Mouse (Mus musculus): ENCODE results near the gene Anapc7. TPM values are rescaled to one million over a fixed set of nuclear protein-coding genes. Genes with fewer than 3 reads are reported as not detected.

The Anapc7 gene
- polyA plus RNA-seq, 2 experiments = 9.0 to 13.2 TPM

DNA sequence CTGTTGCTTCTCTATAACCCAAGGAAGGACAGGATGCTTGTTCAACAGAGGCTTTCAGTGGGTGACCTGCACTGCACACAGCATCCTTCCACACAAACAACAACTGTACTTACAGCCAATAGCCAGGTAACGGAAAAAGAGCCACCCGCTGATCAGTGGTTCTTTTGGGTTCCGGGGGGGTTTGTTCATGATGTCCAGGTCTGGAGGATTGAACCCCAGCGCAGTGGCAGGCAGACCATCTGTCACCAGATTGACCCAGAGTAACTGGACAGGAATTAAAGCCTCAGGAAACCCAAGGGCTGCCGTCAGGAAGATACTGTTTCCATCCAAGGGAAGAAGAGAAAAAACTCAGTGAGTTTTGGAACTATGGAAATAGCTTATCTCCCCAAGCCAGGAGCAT lies 37.8 kb downstream of the Anapc7 start:
- Histone ChIP-seq H3K4me1 (replicated peaks; ENCODE audit: control insufficient read depth in 2 of 2, insufficient read depth in 2 of 2, low read length in 1 of 2) (no peaks in the 10 kb centered on the region), H3K27me3 (ENCODE audit: control insufficient read depth, insufficient read depth, low read length) (no peaks in the 10 kb centered on the region), H3K4me3 (ENCODE audit: insufficient read depth in 1 of 2, low read depth in 2 of 2, low read length in 2 of 2) (no peak overlapping the region), H3K9ac (replicated peaks) (no peak overlapping the region), H3K9me3 (ENCODE audit: control insufficient read depth, low read length) (no peaks in the 10 kb centered on the region), H3K27ac (no peak overlapping the region), H3K4me2 (ENCODE audit: low read depth) (no peak overlapping the region), H3K36me3 (replicated peaks; ENCODE audit: control insufficient read depth, insufficient read depth, low read depth) (peaks cover 99% of the 10 kb centered on the region)
- DNase-seq (ENCODE audit: low read depth in 3 of 3, low spot score in 3 of 3) (no peak), ATAC-seq (ENCODE audit: insufficient read depth) (no peak)
- WGBS (ENCODE audit: insufficient replicate concordance) = 87% methylated on average over 5 of the region's 5 CpGs
- TF ChIP-seq CTCF (IDR thresholded peaks at IDR 0.05; ENCODE audit: low read depth) (no peak), EP300 (IDR thresholded peaks at IDR 0.05; ENCODE audit: low read depth) (no peak)

GRCm38 (mm10) chr5:122460656-122461055 lies 39.2 kb downstream of the Anapc7 start:
- Histone ChIP-seq H3K9me3 (ENCODE audit: control insufficient read depth, low read length) (no peaks in the 10 kb centered on the region), H3K4me3 (ENCODE audit: insufficient read depth in 1 of 2, low read depth in 2 of 2, low read length in 2 of 2) (no peak overlapping the region), H3K9ac (replicated peaks) (no peak overlapping the region), H3K27ac (no peak overlapping the region), H3K4me2 (ENCODE audit: low read depth) (no peak overlapping the region), H3K27me3 (ENCODE audit: control insufficient read depth, insufficient read depth, low read length) (no peaks in the 10 kb centered on the region), H3K36me3 (replicated peaks; ENCODE audit: control insufficient read depth, insufficient read depth, low read depth) (peaks cover 99% of the 10 kb centered on the region), H3K4me1 (replicated peaks; ENCODE audit: control insufficient read depth in 2 of 2, insufficient read depth in 2 of 2, low read length in 1 of 2) (no peaks in the 10 kb centered on the region)
- no peak for DNase-seq (ENCODE audit: low read depth in 3 of 3, low spot score in 3 of 3)
- no peak for ATAC-seq (ENCODE audit: insufficient read depth)
- TF ChIP-seq EP300 (IDR thresholded peaks at IDR 0.05; ENCODE audit: low read depth) (no peak), CTCF (IDR thresholded peaks at IDR 0.05; ENCODE audit: low read depth) (no peak)
- WGBS (ENCODE audit: insufficient replicate concordance) = 87% methylated on average over 11 of the region's 11 CpGs

GRCm38 (mm10) chr5:122461431-122461830 lies 39.9 kb downstream of the Anapc7 start:
- DNase-seq (ENCODE audit: low read depth in 3 of 3, low spot score in 3 of 3) = no peak
- TF ChIP-seq EP300 (IDR thresholded peaks at IDR 0.05; ENCODE audit: low read depth) (no peak), CTCF (IDR thresholded peaks at IDR 0.05; ENCODE audit: low read depth) (no peak)
- Histone ChIP-seq H3K4me2 (ENCODE audit: low read depth) (no peak overlapping the region), H3K27ac (no peak overlapping the region), H3K27me3 (ENCODE audit: control insufficient read depth, insufficient read depth, low read length) (no peaks in the 10 kb centered on the region), H3K9me3 (ENCODE audit: control insufficient read depth, low read length) (no peaks in the 10 kb centered on the region), H3K9ac (replicated peaks) (no peak overlapping the region), H3K4me3 (ENCODE audit: insufficient read depth in 1 of 2, low read depth in 2 of 2, low read length in 2 of 2) (no peak overlapping the region), H3K4me1 (replicated peaks; ENCODE audit: control insufficient read depth in 2 of 2, insufficient read depth in 2 of 2, low read length in 1 of 2) (no peaks in the 10 kb centered on the region), H3K36me3 (replicated peaks; ENCODE audit: control insufficient read depth, insufficient read depth, low read depth) (peaks cover 100% of the 10 kb centered on the region)
- ATAC-seq (ENCODE audit: insufficient read depth) = no peak
- WGBS (ENCODE audit: insufficient replicate concordance) = 79% methylated on average over 9 of the region's 9 CpGs

GRCm38 (mm10) chr5:122471658-122472057 lies 50.2 kb downstream of the Anapc7 start:
- peaks cover 85% of the 10 kb centered on the region for H3K36me3 ChIP-seq (replicated peaks; ENCODE audit: control insufficient read depth, insufficient read depth, low read depth)
- no peak overlapping the region for H3K4me2 ChIP-seq (ENCODE audit: low read depth)
- H3K9ac ChIP-seq (replicated peaks) = no peak overlapping the region
- DNase-seq (ENCODE audit: low read depth in 3 of 3, low spot score in 3 of 3) = no peak
- no peak for ATAC-seq (ENCODE audit: insufficient read depth)
- no peak overlapping the region for H3K4me3 ChIP-seq (ENCODE audit: insufficient read depth in 1 of 2, low read depth in 2 of 2, low read length in 2 of 2)
- WGBS (ENCODE audit: insufficient replicate concordance) = 81% methylated on average over 5 of the region's 5 CpGs
- no peaks in the 10 kb centered on the region for H3K4me1 ChIP-seq (replicated peaks; ENCODE audit: control insufficient read depth in 2 of 2, insufficient read depth in 2 of 2, low read length in 1 of 2)
- H3K27me3 ChIP-seq (ENCODE audit: control insufficient read depth, insufficient read depth, low read length) = no peaks in the 10 kb centered on the region
- no peak overlapping the region for H3K27ac ChIP-seq
- no peak for TF ChIP-seq CTCF (IDR thresholded peaks at IDR 0.05; ENCODE audit: low read depth)
- no peaks in the 10 kb centered on the region for H3K9me3 ChIP-seq (ENCODE audit: control insufficient read depth, low read length)

DNA sequence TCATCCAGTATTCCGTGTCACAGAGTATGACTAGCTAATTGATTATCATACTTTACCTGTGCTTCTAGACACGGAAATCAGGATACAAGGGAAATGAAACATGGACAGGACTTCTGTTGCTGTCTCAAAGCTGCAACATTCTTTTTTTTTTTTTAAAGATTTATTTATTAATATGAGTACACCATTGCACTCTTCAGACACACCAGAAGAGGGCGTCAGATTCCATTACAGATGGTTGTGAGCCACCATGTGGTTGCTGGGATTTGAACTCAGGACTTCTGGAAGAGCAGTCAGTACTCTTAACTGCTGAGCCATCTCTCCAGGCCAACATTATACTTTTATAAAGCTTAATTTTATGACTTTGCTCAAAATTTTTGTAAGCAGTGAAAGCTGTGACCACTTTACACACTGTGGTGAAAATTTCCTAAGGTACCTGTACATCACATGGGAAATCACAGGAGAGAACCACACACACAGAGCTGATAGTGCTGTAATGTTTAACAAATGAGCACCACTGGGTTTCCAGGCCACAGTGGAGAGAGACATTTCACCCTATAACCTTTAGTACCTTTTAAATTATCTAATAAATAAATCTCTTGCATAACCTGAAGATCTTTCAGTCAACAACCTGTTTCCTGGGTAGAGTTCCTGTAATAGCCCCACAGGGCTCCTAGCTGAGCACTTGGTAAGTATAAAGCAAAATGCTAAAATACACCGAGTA lies 53.3 kb downstream of the Anapc7 start:
- peaks cover 77% of the 10 kb centered on the region for H3K36me3 ChIP-seq (replicated peaks; ENCODE audit: control insufficient read depth, insufficient read depth, low read depth)
- no peak overlapping the region for H3K4me3 ChIP-seq (ENCODE audit: insufficient read depth in 1 of 2, low read depth in 2 of 2, low read length in 2 of 2)
- WGBS (ENCODE audit: insufficient replicate concordance) = 70% methylated on average over 4 of the region's 4 CpGs
- no peaks in the 10 kb centered on the region for H3K27me3 ChIP-seq (ENCODE audit: control insufficient read depth, insufficient read depth, low read length)
- ATAC-seq (ENCODE audit: insufficient read depth) (no peak), DNase-seq (ENCODE audit: low read depth in 3 of 3, low spot score in 3 of 3) (no peak)
- TF ChIP-seq EP300 (IDR thresholded peaks at IDR 0.05; ENCODE audit: low read depth) (no peak), CTCF (IDR thresholded peaks at IDR 0.05; ENCODE audit: low read depth) (no peak; the same call in 1 of the 2 replicates)
- no peak overlapping the region for H3K9ac ChIP-seq (replicated peaks)
- no peaks in the 10 kb centered on the region for H3K9me3 ChIP-seq (ENCODE audit: control insufficient read depth, low read length)
- H3K27ac ChIP-seq = no peak overlapping the region
- no peak overlapping the region for H3K4me2 ChIP-seq (ENCODE audit: low read depth)
- no peaks in the 10 kb centered on the region for H3K4me1 ChIP-seq (replicated peaks; ENCODE audit: control insufficient read depth in 2 of 2, insufficient read depth in 2 of 2, low read length in 1 of 2)
